Mouse (Mus musculus): ENCODE data around the gene Ankrd55. TPM values are rescaled to one million over a fixed set of nuclear protein-coding genes. Genes with fewer than 3 reads are reported as not detected.

Gene Ankrd55
- polyA plus RNA-seq, 1 experiment from 2014 or later, result 4.9 TPM

DNA sequence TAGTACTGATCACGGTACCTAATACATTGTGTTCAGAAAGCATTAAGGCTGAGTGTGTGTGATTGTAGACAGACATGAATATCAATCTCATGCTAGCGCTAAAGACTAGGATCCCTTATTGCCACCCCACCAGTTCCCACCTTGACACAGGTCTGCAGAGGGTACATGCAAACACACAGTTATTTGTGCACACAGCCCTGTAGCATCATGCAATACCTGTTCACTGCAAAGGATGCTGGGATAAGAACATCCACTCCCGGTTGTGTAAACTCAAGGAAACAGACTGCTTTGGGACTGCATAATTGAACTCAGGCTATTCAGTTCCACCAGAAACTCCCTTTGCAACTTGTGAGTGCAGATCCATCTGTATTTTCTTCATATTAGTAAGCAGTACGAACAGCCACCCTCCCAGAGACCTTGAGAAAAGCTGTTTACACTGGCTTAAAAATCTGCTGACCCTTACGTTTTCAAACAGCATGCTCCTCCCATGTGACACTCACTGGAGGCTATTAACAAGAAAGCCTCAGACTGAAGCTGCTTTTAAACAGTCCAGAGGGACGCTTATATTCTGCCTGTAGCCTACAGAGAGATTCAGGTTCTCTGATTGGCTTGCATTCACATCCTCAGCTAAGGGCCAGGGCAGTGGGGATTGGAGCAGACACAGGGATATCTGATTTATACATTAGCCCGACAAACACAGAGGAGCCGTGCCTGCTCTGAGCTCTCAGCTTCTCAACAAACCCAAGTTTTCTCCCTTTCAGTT lies 42.8 kb downstream of the Ankrd55 start:
- no peak overlapping the region for H3K9ac ChIP-seq (replicated peaks; ENCODE audit: low read depth, low read length)
- no peaks in the 10 kb centered on the region for H3K9me3 ChIP-seq (ENCODE audit: control insufficient read depth, low read length)
- H3K4me3 ChIP-seq (replicated peaks; ENCODE audit: low read length), result no peak overlapping the region
- no peaks in the 10 kb centered on the region for H3K36me3 ChIP-seq (ENCODE audit: control insufficient read depth, insufficient read depth)
- peak; percentile 86 for ATAC-seq
- 28% methylated on average over 8 of the region's 8 CpGs for WGBS
- peak overlapping the region; percentile 3; the same call in 1 of the 2 replicates for H3K4me2 ChIP-seq (ENCODE audit: low read length)
- peak overlapping the region; percentile 46 for H3K27ac ChIP-seq (ENCODE audit: low read length)
- H3K27me3 ChIP-seq (replicated peaks; ENCODE audit: control insufficient read depth, insufficient read depth, low read length), result no peaks in the 10 kb centered on the region
- H3K4me1 ChIP-seq (replicated peaks; ENCODE audit: control insufficient read depth, insufficient read depth, low read length), result peaks cover 11% of the 10 kb centered on the region

DNA sequence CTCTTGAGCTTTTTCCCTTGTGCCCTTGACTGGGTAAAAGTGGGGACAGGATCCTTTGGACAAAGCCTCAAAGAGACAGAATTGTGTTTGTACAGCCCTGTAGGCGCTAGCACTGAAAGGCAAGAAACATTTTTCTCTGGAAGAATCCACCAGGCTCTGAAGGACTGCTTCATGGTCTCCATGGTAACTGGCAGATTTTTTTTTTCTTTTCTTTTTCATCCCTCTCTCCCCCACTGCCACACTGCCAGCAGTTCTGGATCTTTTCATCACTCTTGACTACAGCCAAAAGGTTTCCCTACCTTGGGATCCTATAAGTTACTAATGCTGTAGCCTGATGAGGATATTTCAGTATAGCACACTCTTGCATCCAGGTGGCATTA lies 43.4 kb downstream of the Ankrd55 start:
- Histone ChIP-seq H3K9ac (replicated peaks; ENCODE audit: low read depth, low read length) (no peak overlapping the region; the same call in 1 of the 2 replicates), H3K4me3 (replicated peaks; ENCODE audit: low read length) (no peak overlapping the region), H3K4me1 (replicated peaks; ENCODE audit: control insufficient read depth, insufficient read depth, low read length) (peaks cover 11% of the 10 kb centered on the region), H3K27me3 (replicated peaks; ENCODE audit: control insufficient read depth, insufficient read depth, low read length) (no peaks in the 10 kb centered on the region), H3K27ac (ENCODE audit: low read length) (peak overlapping the region; percentile 46), H3K9me3 (ENCODE audit: control insufficient read depth, low read length) (no peaks in the 10 kb centered on the region), H3K4me2 (ENCODE audit: low read length) (peak overlapping the region; percentile 3; the same call in 1 of the 2 replicates), H3K36me3 (ENCODE audit: control insufficient read depth, insufficient read depth) (no peaks in the 10 kb centered on the region)
- WGBS, result 4% methylated on average over 1 of the region's 1 CpGs
- ATAC-seq, result peak; percentile 88

- H3K9me3 ChIP-seq (ENCODE audit: control insufficient read depth, low read length), result no peaks in the 10 kb centered on the region
- no peak overlapping the region for H3K27ac ChIP-seq (ENCODE audit: low read length)
- H3K4me2 ChIP-seq (ENCODE audit: low read length), result no peak overlapping the region
- 82% methylated on average over 3 of the region's 3 CpGs for WGBS
- H3K9ac ChIP-seq (replicated peaks; ENCODE audit: low read depth, low read length), result no peak overlapping the region
- peaks cover 11% of the 10 kb centered on the region for H3K4me1 ChIP-seq (replicated peaks; ENCODE audit: control insufficient read depth, insufficient read depth, low read length)
- ATAC-seq, result no peak
- H3K36me3 ChIP-seq (ENCODE audit: control insufficient read depth, insufficient read depth), result no peaks in the 10 kb centered on the region
- no peaks in the 10 kb centered on the region for H3K27me3 ChIP-seq (replicated peaks; ENCODE audit: control insufficient read depth, insufficient read depth, low read length)
- H3K4me3 ChIP-seq (replicated peaks; ENCODE audit: low read length), result no peak overlapping the region
These were observed 47.3 kb downstream of the Ankrd55 start for GRCm38 (mm10) chr13:112335531-112335930.

DNA sequence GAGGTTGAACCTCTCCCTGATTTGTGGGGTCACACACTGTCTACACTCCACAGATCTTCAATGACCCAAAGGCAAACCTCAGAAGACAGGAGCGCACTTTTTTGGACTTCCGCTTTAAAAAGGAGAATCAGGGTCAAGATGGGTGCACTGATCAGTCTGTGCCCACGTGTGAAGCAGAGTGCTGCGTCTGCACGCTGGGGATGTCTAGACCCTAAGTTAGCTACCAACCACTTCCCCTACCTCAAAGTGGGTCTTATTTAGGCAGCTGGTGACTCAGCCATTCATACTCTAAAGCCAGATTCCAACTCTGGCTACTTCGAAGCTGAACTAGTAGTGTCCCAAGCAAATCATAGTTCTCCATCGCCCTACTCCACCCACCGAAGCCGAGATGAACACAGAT lies 48.9 kb downstream of the Ankrd55 start:
- Histone ChIP-seq H3K4me1 (replicated peaks; ENCODE audit: control insufficient read depth, insufficient read depth, low read length) (no peaks in the 10 kb centered on the region), H3K27me3 (replicated peaks; ENCODE audit: control insufficient read depth, insufficient read depth, low read length) (no peaks in the 10 kb centered on the region), H3K9me3 (ENCODE audit: control insufficient read depth, low read length) (no peaks in the 10 kb centered on the region), H3K27ac (ENCODE audit: low read length) (no peak overlapping the region), H3K4me2 (ENCODE audit: low read length) (no peak overlapping the region), H3K9ac (replicated peaks; ENCODE audit: low read depth, low read length) (no peak overlapping the region), H3K36me3 (ENCODE audit: control insufficient read depth, insufficient read depth) (no peaks in the 10 kb centered on the region), H3K4me3 (replicated peaks; ENCODE audit: low read length) (no peak overlapping the region)
- 96% methylated on average over 9 of the region's 9 CpGs for WGBS
- no peak for ATAC-seq

- no peak for ATAC-seq
- no peaks in the 10 kb centered on the region for H3K9me3 ChIP-seq (ENCODE audit: control insufficient read depth, low read length)
- H3K27ac ChIP-seq (ENCODE audit: low read length), result no peak overlapping the region
- 79% methylated on average over 8 of the region's 8 CpGs for WGBS
- no peaks in the 10 kb centered on the region for H3K36me3 ChIP-seq (ENCODE audit: control insufficient read depth, insufficient read depth)
- H3K27me3 ChIP-seq (replicated peaks; ENCODE audit: control insufficient read depth, insufficient read depth, low read length), result no peaks in the 10 kb centered on the region
- H3K4me3 ChIP-seq (replicated peaks; ENCODE audit: low read length), result no peak overlapping the region
- H3K4me1 ChIP-seq (replicated peaks; ENCODE audit: control insufficient read depth, insufficient read depth, low read length), result no peaks in the 10 kb centered on the region
- H3K9ac ChIP-seq (replicated peaks; ENCODE audit: low read depth, low read length), result no peak overlapping the region
- no peak overlapping the region for H3K4me2 ChIP-seq (ENCODE audit: low read length)
These were observed 52.0 kb downstream of the Ankrd55 start for GRCm38 (mm10) chr13:112340205-112340604.

GRCm38 (mm10) chr13:112340761-112341160 lies 52.5 kb downstream of the Ankrd55 start:
- no peaks in the 10 kb centered on the region for H3K27me3 ChIP-seq (replicated peaks; ENCODE audit: control insufficient read depth, insufficient read depth, low read length)
- no peak overlapping the region for H3K27ac ChIP-seq (ENCODE audit: low read length)
- H3K9me3 ChIP-seq (ENCODE audit: control insufficient read depth, low read length), result no peaks in the 10 kb centered on the region
- no peak overlapping the region for H3K4me3 ChIP-seq (replicated peaks; ENCODE audit: low read length)
- WGBS, result 84% methylated on average over 6 of the region's 6 CpGs
- ATAC-seq, result no peak
- no peak overlapping the region for H3K4me2 ChIP-seq (ENCODE audit: low read length)
- H3K36me3 ChIP-seq (ENCODE audit: control insufficient read depth, insufficient read depth), result no peaks in the 10 kb centered on the region
- H3K4me1 ChIP-seq (replicated peaks; ENCODE audit: control insufficient read depth, insufficient read depth, low read length), result no peaks in the 10 kb centered on the region
- H3K9ac ChIP-seq (replicated peaks; ENCODE audit: low read depth, low read length), result no peak overlapping the region

DNA sequence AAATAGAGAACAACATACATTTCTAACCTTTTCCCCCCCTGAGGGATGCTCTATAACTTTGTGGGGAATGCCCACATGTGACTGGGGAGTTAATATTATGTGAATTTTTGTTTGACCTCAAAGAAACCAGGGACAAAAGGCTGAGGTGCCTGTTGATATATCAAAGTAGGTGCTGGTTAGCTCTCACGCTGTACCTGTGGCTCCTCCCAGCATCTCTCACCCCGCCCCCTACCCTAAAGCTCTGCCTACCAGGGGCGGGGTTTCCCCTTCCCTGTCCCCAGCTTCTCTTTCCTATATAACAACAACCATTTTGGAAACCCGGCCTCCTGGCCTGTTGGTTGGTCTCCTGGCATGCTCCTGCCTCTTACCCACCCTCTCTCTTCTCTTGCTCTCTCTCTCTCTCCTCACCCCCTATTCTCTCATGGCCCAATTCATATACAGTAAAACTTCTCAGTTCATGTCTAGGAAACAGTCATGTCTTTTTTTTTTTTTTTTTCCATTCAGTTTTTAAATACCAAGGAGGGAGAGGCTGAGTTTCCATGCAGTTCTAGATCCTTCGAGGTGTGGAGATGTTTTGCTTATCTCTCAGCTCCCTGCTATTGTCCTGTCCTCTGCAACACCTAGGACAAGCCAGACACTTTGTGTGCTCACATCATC lies 54.8 kb downstream of the Ankrd55 start:
- H3K4me2 ChIP-seq (ENCODE audit: low read length), result no peak overlapping the region
- no peak overlapping the region for H3K9ac ChIP-seq (replicated peaks; ENCODE audit: low read depth, low read length)
- H3K4me1 ChIP-seq (replicated peaks; ENCODE audit: control insufficient read depth, insufficient read depth, low read length), result no peaks in the 10 kb centered on the region
- H3K4me3 ChIP-seq (replicated peaks; ENCODE audit: low read length), result no peak overlapping the region
- H3K27ac ChIP-seq (ENCODE audit: low read length), result no peak overlapping the region
- no peaks in the 10 kb centered on the region for H3K36me3 ChIP-seq (ENCODE audit: control insufficient read depth, insufficient read depth)
- no peaks in the 10 kb centered on the region for H3K9me3 ChIP-seq (ENCODE audit: control insufficient read depth, low read length)
- 62% methylated on average over 5 of the region's 5 CpGs for WGBS
- no peaks in the 10 kb centered on the region for H3K27me3 ChIP-seq (replicated peaks; ENCODE audit: control insufficient read depth, insufficient read depth, low read length)
- no peak for ATAC-seq

DNA sequence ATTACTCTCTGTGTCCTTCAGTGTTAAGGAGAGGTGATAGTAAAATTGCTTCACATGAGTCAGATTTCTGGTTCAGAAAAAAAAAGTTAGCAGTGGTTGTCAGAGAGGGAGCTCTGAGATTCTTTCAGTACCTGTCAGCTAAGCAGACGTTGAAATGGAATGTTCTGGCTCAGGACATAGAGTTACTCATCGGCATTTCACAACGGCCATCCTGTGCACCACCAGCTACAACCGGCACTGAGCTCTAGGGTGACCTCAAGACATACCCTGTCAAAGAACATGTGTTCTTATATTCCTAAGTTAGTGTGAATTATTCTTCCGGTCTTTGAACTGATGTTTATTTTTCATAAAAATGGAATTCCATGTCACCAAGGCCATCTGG lies 55.4 kb downstream of the Ankrd55 start:
- 91% methylated on average over 5 of the region's 5 CpGs for WGBS
- H3K27ac ChIP-seq (ENCODE audit: low read length), result no peak overlapping the region
- H3K4me1 ChIP-seq (replicated peaks; ENCODE audit: control insufficient read depth, insufficient read depth, low read length), result no peaks in the 10 kb centered on the region
- no peak overlapping the region for H3K4me3 ChIP-seq (replicated peaks; ENCODE audit: low read length)
- no peak overlapping the region for H3K9ac ChIP-seq (replicated peaks; ENCODE audit: low read depth, low read length)
- no peaks in the 10 kb centered on the region for H3K9me3 ChIP-seq (ENCODE audit: control insufficient read depth, low read length)
- no peak for ATAC-seq
- H3K4me2 ChIP-seq (ENCODE audit: low read length), result no peak overlapping the region
- no peaks in the 10 kb centered on the region for H3K27me3 ChIP-seq (replicated peaks; ENCODE audit: control insufficient read depth, insufficient read depth, low read length)
- no peaks in the 10 kb centered on the region for H3K36me3 ChIP-seq (ENCODE audit: control insufficient read depth, insufficient read depth)

DNA sequence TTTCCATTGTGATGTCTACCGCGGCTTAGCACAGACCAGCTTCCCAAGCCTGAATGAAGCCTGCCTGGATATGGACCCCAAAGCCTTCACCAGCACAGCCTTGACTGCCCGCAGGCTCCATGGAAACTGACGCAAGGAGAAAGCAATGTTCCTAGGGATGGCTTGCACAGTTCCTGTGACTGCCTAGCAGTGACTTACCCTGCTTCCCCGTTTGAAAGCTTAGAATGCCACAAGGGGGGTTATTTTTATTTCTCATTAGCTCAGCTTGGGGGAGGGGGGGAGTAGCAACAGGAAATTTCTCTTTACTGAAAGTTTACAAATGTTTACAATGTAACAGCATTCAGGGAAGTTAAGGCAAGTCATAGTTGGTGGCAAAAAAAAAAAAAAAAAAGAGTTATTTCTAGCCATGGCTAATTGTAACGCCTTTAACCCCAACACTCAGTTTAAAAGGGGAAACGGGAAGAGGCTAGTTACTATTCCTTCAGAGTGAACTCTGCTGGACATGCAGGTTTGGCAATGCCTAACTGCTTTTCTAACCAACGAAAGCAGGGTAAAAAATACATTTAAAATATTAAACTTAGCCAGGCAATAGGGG lies 56.1 kb downstream of the Ankrd55 start:
- no peak for ATAC-seq
- 82% methylated on average over 8 of the region's 8 CpGs for WGBS
- Histone ChIP-seq H3K4me2 (ENCODE audit: low read length) (no peak overlapping the region), H3K4me3 (replicated peaks; ENCODE audit: low read length) (no peak overlapping the region), H3K27me3 (replicated peaks; ENCODE audit: control insufficient read depth, insufficient read depth, low read length) (no peaks in the 10 kb centered on the region), H3K9me3 (ENCODE audit: control insufficient read depth, low read length) (no peaks in the 10 kb centered on the region), H3K27ac (ENCODE audit: low read length) (no peak overlapping the region), H3K36me3 (ENCODE audit: control insufficient read depth, insufficient read depth) (no peaks in the 10 kb centered on the region), H3K9ac (replicated peaks; ENCODE audit: low read depth, low read length) (no peak overlapping the region), H3K4me1 (replicated peaks; ENCODE audit: control insufficient read depth, insufficient read depth, low read length) (no peaks in the 10 kb centered on the region)

Measured in forebrain, embryonic 16.5 days (tissue).